Mouse (Mus musculus): ENCODE measurements around the gene Spire2.
"Not testable (repeated sequence)": the region's sequence is repeated elsewhere in the genome, so short reads cannot be mapped to it uniquely, and the experiment has no call there.

The Spire2 gene

DNA sequence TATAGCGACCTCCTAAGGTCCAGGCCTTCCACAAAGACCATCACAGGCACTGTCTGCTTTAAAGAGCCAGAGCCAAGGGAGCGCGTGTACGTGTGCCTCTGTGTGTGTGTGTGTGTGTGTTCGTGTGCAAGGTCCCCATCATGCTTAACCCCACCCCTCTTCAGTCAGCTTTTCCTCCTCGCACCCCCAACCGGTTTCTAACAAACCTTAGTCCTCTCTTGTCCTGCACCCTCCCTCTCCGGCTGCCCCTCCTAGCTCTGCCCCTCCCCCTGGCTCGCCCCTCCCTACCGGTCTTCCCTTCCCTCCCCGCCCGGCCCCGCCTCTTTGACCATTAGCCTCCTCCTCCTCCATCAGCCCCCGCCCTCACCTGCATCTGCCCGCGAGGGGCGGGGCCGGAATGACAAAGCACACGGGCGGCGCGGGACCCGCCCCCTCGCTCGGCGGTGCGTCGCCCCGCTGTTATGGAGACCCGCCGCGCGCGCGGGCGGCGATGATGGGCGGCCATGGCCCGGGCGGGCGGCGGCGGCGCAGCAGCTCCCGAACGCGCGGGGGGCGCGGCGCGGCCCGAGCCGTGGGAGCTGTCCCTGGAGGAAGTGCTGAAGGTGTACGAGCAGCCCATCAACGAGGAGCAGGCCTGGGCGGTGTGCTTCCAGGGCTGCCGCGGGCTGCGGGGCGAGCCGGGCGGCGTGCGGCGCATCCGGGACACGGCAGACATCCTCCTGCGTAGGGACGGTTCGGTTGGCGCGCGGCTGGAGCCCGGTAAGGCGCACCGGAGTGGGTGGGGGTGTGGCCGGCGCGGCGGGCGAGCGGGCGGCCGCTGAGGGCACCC is at the start of gene Spire2:
Spire2 (plus strand) TSS at position 452 of the 829 bp plus-strand sequence.
- DNase-seq (ENCODE audit: low spot score): peak; percentile 39

DNA sequence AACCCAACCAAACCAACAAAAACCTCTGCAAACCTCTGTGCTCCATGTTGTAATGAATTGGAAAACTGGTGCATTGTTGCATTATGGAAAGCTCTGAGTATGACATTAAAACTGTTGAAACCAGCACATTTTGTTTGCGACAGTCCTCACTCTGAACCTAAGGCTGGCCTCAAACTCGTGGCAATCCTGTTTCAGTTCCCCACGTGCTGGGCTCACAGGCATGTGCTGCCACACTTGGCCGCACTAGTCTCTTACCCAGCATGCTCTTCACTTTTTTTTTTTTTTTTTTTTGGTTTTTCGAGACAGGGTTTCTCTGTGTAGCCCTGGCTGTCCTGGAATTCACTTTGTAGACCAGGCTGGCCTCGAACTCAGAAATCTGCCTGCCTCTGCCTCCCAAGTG is 49.5 kb upstream of the Spire2 start:
- DNase-seq (ENCODE audit: low spot score): not testable (repeated sequence)

DNA sequence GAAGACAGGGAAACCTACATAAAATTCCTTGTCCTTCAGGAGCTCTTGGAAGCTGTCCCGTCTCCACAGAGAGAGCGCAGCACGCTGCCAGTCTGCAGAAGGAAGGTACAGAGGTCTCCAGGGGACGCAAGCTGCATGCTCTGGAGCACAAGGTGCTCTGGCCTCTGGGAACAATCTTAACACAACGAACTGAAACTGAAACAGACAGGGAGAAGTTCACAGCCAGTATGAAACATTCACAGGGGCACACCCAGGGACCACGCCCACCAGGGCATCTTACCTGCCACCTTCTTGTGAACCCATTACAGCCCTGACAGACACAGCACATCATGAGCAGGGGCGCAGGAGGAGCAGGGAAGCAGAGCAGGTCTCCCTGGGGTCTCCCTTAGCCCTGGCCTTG is 48.5 kb upstream of the Spire2 start:
- no peak for DNase-seq (ENCODE audit: low spot score)

DNA sequence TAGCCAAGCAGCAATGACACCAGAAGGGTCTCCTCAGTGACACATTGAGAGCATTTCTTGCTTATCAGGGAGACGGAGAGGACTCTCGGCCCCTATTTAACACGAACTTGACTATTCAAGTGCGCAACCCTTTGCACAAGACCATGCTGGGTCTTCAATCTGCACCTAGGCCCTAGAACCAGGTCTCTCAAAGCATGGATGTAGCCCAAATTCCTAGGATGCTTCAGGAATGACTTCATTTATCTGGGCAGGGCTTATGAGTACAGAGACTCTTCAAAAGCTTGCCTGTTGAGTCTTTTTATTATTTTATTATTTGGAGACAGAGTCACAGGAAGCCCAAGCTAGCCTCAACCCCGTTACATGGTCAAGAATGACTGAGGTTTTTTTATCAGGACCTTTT is 48.0 kb upstream of the Spire2 start:
- DNase-seq (ENCODE audit: low spot score): no peak

- DNase-seq (ENCODE audit: low spot score): no peak
These were observed 45.2 kb upstream of the Spire2 start for GRCm38 (mm10) chr8:123287362-123287761.

DNA sequence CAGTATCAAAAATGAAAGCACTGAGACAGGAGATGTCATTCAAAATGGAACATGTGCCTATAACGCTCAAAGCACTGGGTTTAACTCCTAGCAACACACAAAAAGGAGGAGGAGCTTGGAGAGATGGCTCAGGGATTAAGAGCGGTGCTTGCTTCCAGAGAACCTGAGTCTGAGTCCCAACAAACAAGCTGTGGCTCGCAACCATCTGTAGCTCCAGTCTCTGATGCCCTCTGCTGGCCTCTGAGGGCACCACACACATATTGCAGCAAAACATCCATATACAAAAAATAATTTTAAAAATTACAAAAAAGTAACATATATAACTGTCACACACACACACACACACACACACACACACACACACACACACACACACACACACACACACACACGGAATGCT is 42.3 kb upstream of the Spire2 start:
- DNase-seq (ENCODE audit: low spot score): no peak

DNA sequence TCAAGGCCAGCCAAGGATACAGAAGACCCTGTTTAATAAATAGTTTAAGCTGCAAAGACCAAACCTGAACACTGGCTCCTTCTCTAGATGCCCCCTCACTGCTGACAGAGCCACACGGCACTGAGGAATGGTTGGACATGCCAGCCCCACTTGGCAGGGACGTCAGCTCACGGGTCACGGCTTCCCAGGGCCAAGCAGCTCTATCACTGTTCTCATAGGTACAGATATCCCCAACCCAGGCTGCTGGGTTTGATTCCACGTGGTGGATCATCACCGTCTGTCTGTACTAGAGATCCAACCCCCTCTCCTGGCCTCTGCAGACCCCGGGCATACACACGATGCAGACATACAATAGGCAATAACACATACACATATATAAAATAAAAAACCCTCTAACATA is 41.8 kb upstream of the Spire2 start:
- DNase-seq (ENCODE audit: low spot score): no peak

- no peak for DNase-seq (ENCODE audit: low spot score)
These were observed 40.8 kb upstream of the Spire2 start for GRCm38 (mm10) chr8:123291716-123292115.

- no peak for DNase-seq (ENCODE audit: low spot score)
These were observed 40.2 kb upstream of the Spire2 start for GRCm38 (mm10) chr8:123292281-123292680.

DNA sequence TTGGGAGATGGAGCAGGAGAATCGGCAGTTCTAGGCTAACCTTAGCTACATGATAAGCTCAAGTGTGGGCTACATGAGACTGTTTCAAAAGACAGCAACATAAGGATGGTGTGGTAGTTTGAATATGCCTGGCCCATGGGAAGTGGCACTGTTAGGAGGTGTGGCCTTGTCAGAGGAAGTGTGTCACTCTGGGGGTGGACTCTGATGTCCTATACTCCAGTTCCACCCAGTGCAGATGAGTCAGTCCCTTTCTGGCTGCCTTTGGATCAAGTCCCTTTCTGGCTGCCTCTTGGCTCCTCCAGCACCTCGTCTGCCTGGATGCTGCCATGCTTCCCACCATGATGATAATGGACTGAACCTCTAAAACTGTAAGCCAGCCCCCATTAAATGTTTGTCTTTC is 39.7 kb upstream of the Spire2 start:
- no peak for DNase-seq (ENCODE audit: low spot score)

GRCm38 (mm10) chr8:123298301-123298700 is 34.2 kb upstream of the Spire2 start:
- no peak for DNase-seq (ENCODE audit: low spot score)

DNA sequence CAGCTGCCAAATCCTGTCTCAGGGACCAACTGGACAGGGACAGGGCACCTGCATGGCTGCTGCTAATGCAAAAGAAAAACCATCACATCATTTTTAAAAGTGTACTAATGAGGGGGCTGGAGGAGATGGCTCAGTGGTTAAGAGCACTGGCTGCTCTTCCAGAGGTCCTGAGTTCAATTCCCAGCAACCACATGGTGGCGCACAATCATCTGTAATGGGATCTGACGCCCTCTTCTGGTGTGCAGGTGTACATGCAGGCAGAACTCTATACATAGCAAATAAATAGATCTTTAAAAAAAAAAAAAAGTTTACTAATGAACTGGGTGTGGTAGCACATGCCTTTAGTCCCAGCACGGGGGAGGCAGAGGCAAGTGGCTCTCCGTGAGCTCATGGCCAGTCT is 23.8 kb upstream of the Spire2 start:
- DNase-seq (ENCODE audit: low spot score): no peak

DNA sequence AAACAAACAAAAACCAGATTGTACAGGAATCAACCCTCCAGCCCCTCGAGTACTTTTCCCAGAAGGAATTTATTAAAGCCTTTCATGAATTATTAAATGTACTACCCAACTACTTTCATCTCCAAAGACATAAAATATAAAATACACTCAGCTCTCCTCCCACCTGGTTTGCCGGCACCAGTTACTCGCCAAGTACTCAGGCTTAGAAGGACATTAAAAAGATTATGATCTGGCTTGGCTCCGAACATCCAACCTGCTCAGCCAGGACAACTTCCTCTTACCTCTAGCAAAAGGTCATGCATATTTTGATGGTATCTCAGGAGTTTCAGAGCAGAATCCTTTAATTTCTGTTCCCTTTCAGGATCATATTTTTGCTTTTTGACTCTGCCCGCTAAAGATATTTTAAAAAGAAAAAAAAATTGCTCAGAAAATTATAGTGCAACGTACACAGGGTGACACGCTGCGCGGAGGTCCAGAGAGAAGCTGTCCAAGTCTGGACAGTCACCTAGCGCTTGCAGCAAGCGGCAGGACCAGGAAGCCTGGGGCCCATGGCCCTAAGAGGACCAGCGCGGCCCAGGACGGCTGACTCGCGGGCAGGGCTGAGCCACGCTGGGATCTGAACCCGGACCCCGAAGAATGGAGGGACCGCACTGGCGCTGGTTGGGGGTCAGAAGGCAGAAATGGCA is 14.6 kb upstream of the Spire2 start:
- DNase-seq (ENCODE audit: low spot score): no peak

DNA sequence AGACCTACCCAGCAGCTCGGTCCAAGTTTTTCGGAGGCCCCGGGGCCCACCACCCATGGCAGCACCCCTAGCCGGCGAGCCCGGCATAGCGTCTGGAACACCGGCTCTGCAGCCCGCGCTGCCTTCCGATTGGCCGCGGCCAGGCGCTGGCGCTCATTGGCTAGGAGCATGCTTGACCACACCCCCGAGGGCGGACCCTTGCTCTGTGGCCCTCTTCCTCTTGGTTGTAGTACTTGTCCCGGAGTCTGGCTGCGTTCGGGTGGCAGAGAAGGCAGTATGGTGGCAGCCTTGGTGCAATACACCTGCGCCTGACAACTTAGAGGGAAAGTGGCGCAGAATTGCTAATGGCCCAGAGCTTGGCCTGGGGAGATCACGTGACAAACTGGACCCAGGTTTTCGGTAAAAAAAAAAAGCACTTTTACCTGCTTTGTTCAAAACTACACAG is 14.0 kb upstream of the Spire2 start, which contains the start of gene Fanca:
Fanca (minus strand) TSS at position 110 of the 445 bp plus-strand sequence.
- peak; percentile 82 for DNase-seq (ENCODE audit: low spot score)

GRCm38 (mm10) chr8:123319522-123320164 is 12.9 kb upstream of the Spire2 start:
- no peak for DNase-seq (ENCODE audit: low spot score)

- no peak for DNase-seq (ENCODE audit: low spot score)
These were observed 4.0 kb upstream of the Spire2 start for GRCm38 (mm10) chr8:123328552-123328951.

- DNase-seq (ENCODE audit: low spot score): no peak
These were observed 3.2 kb upstream of the Spire2 start for GRCm38 (mm10) chr8:123329350-123329749.

DNA sequence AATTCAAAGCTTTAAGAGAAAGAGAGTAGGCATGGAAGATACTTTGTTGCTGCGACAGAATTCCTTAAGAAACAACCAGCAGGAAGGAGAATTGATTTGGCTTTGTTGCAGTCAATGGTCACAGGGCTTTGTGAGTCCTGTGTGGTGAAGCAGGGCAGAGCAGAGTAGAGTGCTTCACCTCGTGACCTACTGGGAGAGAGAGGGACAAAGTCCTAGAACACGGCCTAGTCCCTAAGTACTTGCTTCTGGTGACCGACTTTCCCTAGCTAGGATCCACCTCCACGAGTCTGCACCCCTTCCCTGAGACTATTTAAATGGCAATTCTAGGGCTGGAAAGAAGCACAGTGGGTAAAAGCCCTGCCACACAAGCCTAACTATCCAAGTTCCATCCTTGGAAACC is 2.6 kb upstream of the Spire2 start:
- no peak for DNase-seq (ENCODE audit: low spot score)

DNA sequence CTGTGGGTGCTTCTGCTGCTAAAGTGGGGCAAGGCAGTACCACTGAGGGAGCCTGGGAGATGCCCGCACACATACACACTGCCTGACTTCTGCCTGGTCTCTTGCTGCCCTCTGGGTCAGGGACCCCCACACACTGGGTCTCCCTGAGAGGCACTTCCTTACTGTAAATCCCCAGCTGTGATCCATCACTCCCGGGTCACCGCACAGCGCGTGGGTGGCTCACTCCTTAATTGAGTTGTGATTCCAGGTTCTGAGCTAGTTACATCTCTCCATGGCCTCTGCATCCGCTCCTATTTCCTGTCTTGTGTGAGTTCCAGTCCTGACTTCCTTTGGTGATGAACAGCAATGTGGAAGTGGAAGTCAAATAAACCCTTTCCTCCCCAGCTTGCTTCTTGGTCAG is 1.8 kb upstream of the Spire2 start:
- no peak for DNase-seq (ENCODE audit: low spot score)

- no peak for DNase-seq (ENCODE audit: low spot score)
These were observed 1.2 kb upstream of the Spire2 start for GRCm38 (mm10) chr8:123331301-123331700.

GRCm38 (mm10) chr8:123331810-123332209 is 703 bp upstream of the Spire2 start:
- no peak for DNase-seq (ENCODE audit: low spot score)

DNA sequence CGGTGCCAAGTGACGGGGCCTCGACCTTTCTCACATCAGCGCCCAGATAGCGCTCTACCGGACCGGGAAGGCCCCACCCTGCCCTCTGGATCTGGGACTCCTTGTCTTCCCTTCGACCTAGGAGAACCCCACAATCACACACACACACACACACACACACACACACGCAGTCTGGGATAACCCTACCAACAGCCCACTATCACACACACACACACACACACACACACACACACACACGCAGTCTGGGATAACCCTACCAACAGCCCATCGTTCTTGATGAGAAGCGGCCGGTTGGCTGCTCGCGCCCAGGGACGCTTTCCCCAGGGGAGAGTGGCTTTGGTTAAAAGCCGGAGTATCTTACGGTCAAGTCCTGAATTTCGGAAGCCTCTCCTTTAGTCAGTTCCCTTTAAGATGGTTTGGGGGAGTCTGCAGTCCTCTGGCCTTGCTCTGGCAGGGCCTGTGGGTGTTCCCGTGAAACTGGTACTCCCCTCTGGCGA is 626 bp downstream of the Spire2 start:
- no peak for DNase-seq (ENCODE audit: low spot score)

DNA sequence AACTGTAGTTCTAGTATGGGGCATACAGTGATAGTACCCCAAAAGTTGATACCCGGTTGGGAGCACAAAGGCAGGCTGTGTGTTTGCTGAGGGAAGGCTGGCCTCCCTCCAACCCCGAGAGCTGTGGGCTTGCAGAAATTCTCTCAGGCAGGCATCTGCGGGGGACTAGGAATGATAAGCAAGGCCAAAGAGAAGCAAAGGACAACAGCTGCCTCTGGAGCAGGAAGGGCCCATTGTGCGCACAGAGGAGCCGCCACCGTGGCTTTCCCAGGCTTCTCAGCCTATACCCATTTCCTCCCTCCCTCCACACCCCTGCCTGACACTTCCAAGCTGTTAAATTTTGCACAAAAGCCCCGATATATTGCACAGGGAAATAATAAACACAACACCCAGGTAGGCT is 1.4 kb downstream of the Spire2 start:
- DNase-seq (ENCODE audit: low spot score): no peak
